Mouse (Mus musculus) MN1 (cell line): ENCODE measurements around the gene Olfm4.

Experiments
- DNase-seq: peaks from one replicate; pipeline ENCODE4 v3.0.0-alpha.2; 2016; ENCODE audit warnings: low spot score

Olfm4 gene

GRCm38 (mm10) chr14:79983781-79984180, at the start of gene Olfm4:
Olfm4 (plus strand) TSS chr14:79984081.
- no peak for DNase-seq

GRCm38 (mm10) chr14:79934426-79934825, 49.5 kb upstream of the Olfm4 start:
- no peak for DNase-seq

- DNase-seq, result no peak
Observed at GRCm38 (mm10) chr14:79936879-79937468, 46.9 kb upstream of the Olfm4 start.

- DNase-seq, result no peak
Observed at GRCm38 (mm10) chr14:79945876-79946275, 38.0 kb upstream of the Olfm4 start.

GRCm38 (mm10) chr14:79955678-79956077, 28.2 kb upstream of the Olfm4 start:
- DNase-seq, result no peak

- DNase-seq, result no peak
Observed at GRCm38 (mm10) chr14:79957789-79958487, 25.9 kb upstream of the Olfm4 start.

- DNase-seq, result no peak
Observed at GRCm38 (mm10) chr14:79961187-79961586, 22.7 kb upstream of the Olfm4 start.

GRCm38 (mm10) chr14:79961602-79962001, 22.3 kb upstream of the Olfm4 start:
- no peak for DNase-seq

GRCm38 (mm10) chr14:79970165-79970564, 13.7 kb upstream of the Olfm4 start:
- no peak for DNase-seq

- DNase-seq, result no peak
Observed at GRCm38 (mm10) chr14:79970928-79971738, 12.7 kb upstream of the Olfm4 start.

- no peak for DNase-seq
Observed at GRCm38 (mm10) chr14:79981437-79981836, 2.4 kb upstream of the Olfm4 start.

- no peak for DNase-seq
Observed at GRCm38 (mm10) chr14:79985137-79985670, 1.3 kb downstream of the Olfm4 start.

GRCm38 (mm10) chr14:79985696-79986095, 1.8 kb downstream of the Olfm4 start:
- no peak for DNase-seq

- DNase-seq, result no peak
Observed at GRCm38 (mm10) chr14:79986831-79987230, 3.0 kb downstream of the Olfm4 start.

- no peak for DNase-seq
Observed at GRCm38 (mm10) chr14:79989785-79990184, 5.9 kb downstream of the Olfm4 start.

- no peak for DNase-seq
Observed at GRCm38 (mm10) chr14:79990547-79990946, 6.7 kb downstream of the Olfm4 start.

GRCm38 (mm10) chr14:79997534-79997933, 13.7 kb downstream of the Olfm4 start:
- no peak for DNase-seq

GRCm38 (mm10) chr14:80000110-80000531, 16.2 kb downstream of the Olfm4 start:
- no peak for DNase-seq

- DNase-seq, result no peak
Observed at GRCm38 (mm10) chr14:80007686-80008085, 23.8 kb downstream of the Olfm4 start.

GRCm38 (mm10) chr14:80010426-80010825, 26.5 kb downstream of the Olfm4 start:
- DNase-seq, result no peak

- no peak for DNase-seq
Observed at GRCm38 (mm10) chr14:80014966-80015365, 31.1 kb downstream of the Olfm4 start.

- DNase-seq, result no peak
Observed at GRCm38 (mm10) chr14:80016112-80016511, 32.2 kb downstream of the Olfm4 start.

GRCm38 (mm10) chr14:80026078-80026477, 42.2 kb downstream of the Olfm4 start:
- DNase-seq, result no peak
